Mouse (Mus musculus): ENCODE results near the gene Lrrc45.

DNA sequence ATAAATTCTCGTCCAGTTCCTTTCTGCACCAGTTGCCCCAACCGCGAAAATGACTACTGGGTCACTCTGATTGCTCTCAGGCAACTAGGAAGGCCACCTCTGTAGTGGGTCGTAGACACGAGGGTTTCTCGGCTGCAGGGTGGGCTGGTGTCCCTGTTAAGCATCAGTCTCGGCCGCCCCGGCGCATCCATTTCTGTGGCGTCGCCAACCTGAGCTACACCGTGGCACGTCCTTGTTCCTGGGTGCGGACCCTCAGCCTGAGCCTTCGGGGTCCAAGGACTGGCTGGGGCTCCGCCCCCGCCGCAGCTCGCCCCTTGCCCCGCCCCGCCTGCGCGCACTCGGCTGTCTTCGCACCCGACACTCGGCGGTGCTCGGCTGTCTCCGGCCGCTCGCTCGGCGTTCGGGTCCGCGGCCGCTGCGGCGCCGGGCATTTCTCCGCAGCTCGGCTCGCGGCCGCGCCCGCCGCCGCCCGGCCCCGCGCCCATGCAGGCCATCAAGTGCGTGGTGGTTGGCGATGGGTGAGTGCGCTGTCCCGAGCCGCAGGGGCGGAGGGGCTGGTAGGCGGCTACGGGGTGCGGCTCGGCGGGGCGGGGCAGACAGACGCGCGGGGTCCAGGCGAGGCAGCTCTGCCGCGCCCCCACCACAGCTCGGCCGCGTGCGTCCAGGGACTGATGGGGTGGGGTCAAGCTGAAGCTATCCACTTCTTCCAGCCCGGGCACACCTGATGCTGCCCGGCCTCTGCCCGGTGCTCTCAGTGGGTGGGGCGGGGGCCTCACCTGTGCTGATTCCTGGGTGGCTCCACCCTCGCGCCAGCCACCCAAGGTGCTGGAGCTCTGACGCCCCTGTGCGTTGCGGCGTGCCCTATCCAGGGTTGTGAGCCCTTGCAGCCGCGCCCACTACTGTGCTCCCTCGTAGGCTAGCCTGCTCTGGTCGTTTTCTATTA lies 7.7 kb downstream of the Lrrc45 start, which contains the start of gene Rac3:
- TF ChIP-seq CHD2 (IDR thresholded peaks at IDR 0.05; ENCODE audit: low read depth, low read length) (no peak), HCFC1 (IDR thresholded peaks at IDR 0.05; ENCODE audit: borderline replicate concordance, insufficient read depth, low read length) (no peak)
